Mouse (Mus musculus) E14TG2a.4 (cell line): ENCODE data around the gene Slc16a13.

Experiments
- CTCF ChIP-seq: conservative IDR thresholded peaks from 2 replicates; pipeline ENCODE4 v1.5.1; 2014; ENCODE audit warnings: low read length
- POU5F1 ChIP-seq: IDR thresholded peaks from 2 replicates; pipeline ENCODE4 v1.6.1; 2014; ENCODE audit warnings: low read length, borderline replicate concordance

DNA sequence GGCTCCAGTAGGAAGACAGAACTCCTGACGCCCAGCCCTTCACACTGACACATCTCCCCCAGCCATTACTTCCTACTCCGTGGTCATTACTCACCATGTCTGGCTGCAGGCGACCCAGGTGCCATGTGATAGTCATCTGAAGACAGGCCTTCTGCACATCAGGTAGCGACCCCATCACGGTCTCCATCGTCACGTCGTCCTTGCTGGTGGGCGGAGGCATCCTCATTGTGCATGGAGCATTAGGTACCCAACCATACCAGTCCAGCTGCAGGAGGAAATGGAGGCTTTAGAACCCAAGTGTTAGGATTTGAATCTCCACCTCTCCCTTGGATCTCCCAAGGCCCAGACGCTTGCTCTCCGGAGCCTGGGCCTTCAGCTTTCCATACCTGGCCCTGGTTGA lies 21.7 kb upstream of the Slc16a13 start:
- no peak for TF ChIP-seq CTCF
- no peak for TF ChIP-seq POU5F1
